Mouse (Mus musculus) testis, adult 2 months (tissue): ENCODE data around the gene Zfp523.

Experiments
- CTCF ChIP-seq: fragments of 200-500 bp; IDR thresholded peaks from 2 replicates; pipeline ENCODE4 v1.5.1; 2012; ENCODE audit warnings: low read depth, mild to moderate bottlenecking, inconsistent platforms, low read length, moderate library complexity; ENCODE audit not compliant: control insufficient read depth, insufficient read depth, insufficient replicate concordance
- POLR2A ChIP-seq: fragments of 200-500 bp; IDR thresholded peaks from 2 replicates; pipeline ENCODE4 v1.6.1; 2012; ENCODE audit warnings: low read depth, mild to moderate bottlenecking, inconsistent platforms, low read length, moderate library complexity; ENCODE audit not compliant: control insufficient read depth

DNA sequence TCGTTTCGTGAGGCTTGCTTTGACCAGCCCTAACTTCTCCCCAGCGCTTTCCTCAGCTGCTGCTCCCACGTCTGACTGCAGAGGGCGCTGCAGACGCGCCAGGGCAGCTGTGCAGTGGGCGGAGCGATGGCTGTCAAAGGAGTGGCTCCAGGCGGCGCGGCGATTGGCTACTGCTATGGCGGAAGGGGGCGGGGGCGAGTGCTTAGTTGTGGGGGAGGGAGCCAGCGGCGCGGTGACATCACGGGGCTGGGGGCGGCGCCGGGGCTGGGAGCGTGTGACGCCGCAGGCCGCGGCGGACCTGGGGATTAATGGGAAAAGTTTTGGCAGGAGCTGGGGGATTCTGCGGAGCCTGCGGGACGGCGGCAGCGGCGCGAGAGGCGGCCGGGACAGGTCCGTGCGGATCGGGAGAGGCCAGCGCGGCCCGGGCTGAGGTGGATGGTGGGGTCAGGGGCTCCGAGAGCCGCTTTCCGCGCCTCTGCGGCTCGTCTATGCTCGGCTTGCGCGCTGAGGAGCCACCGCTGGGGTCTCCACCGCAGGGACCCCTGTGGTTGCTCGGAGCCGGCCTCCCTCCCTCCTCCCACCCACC, 55.6 kb downstream of the Zfp523 start, which contains the start of gene Ppard:
- TF ChIP-seq CTCF (peak; percentile 99), POLR2A (no peak)
